Mouse (Mus musculus) thymus, adult 2 months (tissue): ENCODE data around the gene Crebrf. TPM values are rescaled to one million over a fixed set of nuclear protein-coding genes. Genes with fewer than 3 reads are reported as not detected.

Experiments used
- DNase-seq: peaks from one replicate; pipeline ENCODE4 v3.0.0; 2021
- H3K27ac ChIP-seq: fragments of 200-500 bp; 2 replicates; pipeline ENCODE4 v1.5.1; 2012; ENCODE audit warnings: low read length, control low read depth; ENCODE audit not compliant: control insufficient read depth, insufficient read depth
- H3K27me3 ChIP-seq: fragments of 200-500 bp; 2 replicates; pipeline ENCODE4 v1.6.1; 2012; ENCODE audit warnings: mild to moderate bottlenecking, low read length, moderate library complexity, mixed read lengths; ENCODE audit not compliant: control insufficient read depth, insufficient read depth
- H3K36me3 ChIP-seq: fragments of 200-500 bp; 2 replicates; pipeline ENCODE4 v1.6.1; 2012; ENCODE audit warnings: mild to moderate bottlenecking, low read length, moderate library complexity; ENCODE audit not compliant: control insufficient read depth, insufficient read depth
- H3K4me1 ChIP-seq: fragments of 200-500 bp; replicated peaks from 2 replicates; pipeline ENCODE4 v1.6.1; 2012; ENCODE audit warnings: low read length; ENCODE audit not compliant: control insufficient read depth, insufficient read depth
- H3K4me3 ChIP-seq: fragments of 200-500 bp; 2 replicates; pipeline ENCODE4 v1.5.1; 2012; ENCODE audit warnings: mild to moderate bottlenecking, low read length, control low read depth, moderate library complexity; ENCODE audit not compliant: control insufficient read depth, insufficient read depth
- CTCF ChIP-seq: fragments of 200-500 bp; IDR thresholded peaks from 2 replicates; pipeline ENCODE4 v1.5.1; 2012; ENCODE audit warnings: mild to moderate bottlenecking, control low read depth, low read length, moderate library complexity, borderline replicate concordance; ENCODE audit not compliant: control insufficient read depth, poor library complexity, insufficient read depth; ENCODE audit errors: extremely low read depth
- POLR2A ChIP-seq: fragments of 200-500 bp; IDR thresholded peaks from 2 replicates; pipeline ENCODE4 v1.6.1; 2012; ENCODE audit warnings: mild to moderate bottlenecking, low read length, control low read depth, moderate library complexity; ENCODE audit not compliant: control insufficient read depth, poor library complexity, insufficient read depth; ENCODE audit errors: extremely low read depth
- WGBS: fragments of 180-500 bp; shearing (Covaris S2); methylation state at CpG from one replicate; pipeline ENCODE4 v1.1.7; 2018; 5-methylcytosine and 5-hydroxymethylcytosine counted together
- polyA plus RNA-seq: library from polyadenylated mRNA; depleted of rRNA; stranded (reverse); fragments of >200 nt; gene quantifications from 2 replicates; pipeline ENCODE4 v1.2.3, GENCODE M21; 2012; rRNA removed

The Crebrf gene
- polyA plus RNA-seq, 1 experiment = 8.0 TPM

DNA sequence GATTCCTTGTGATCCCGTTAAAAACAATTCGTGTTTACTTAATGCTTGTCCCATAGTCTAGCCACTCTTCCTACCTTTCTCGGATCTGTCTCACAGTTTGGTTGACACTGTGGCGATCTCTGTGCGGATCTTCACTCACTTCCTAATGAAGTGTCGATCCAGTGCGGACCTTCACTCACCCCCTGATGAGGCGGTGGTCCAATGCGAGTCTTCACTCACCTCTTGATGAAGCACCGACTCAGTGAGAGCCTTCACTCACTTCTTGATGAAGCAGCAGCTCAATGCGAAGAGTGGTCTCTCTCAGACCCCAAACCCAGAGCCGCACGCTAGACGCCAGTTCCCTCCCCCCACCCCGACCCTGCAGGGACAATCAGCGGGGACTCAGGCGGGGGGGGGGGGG, 110.7 kb downstream of the Crebrf start:
- 74% methylated on average over 17 of the region's 17 CpGs for WGBS
- Histone ChIP-seq H3K4me3 (no peak overlapping the region), H3K4me1 (no peaks in the 10 kb centered on the region), H3K27me3 (peaks cover 3% of the 10 kb centered on the region; the same call in 1 of the 2 replicates), H3K27ac (no peak overlapping the region), H3K36me3 (no peaks in the 10 kb centered on the region)
- no peak for TF ChIP-seq CTCF
- no peak for TF ChIP-seq POLR2A
- DNase-seq = no peak

Other genes starting within 250 kb of the Crebrf start
- 80.2 and 86.3 TPM in 2 replicates for gene Ergic1, start 154.2 kb upstream of the Crebrf start, polyA plus RNA-seq
- 53.8 and 59.3 TPM in 2 replicates for gene Dusp1, start 153.5 kb upstream of the Crebrf start, polyA plus RNA-seq
- gene Atp6v0e, start 52.4 kb upstream of the Crebrf start, polyA plus RNA-seq = 279 and 354 TPM in 2 replicates
- 23.1 and 24.5 TPM in 2 replicates for gene Bnip1, start 65.4 kb downstream of the Crebrf start, polyA plus RNA-seq
- gene Nkx2-5, start 129.4 kb downstream of the Crebrf start, polyA plus RNA-seq = 0.51 and 11.4 TPM in 2 replicates
- gene Kifc5b, start 201.4 kb downstream of the Crebrf start, polyA plus RNA-seq = 26.0 and 30.1 TPM in 2 replicates
- gene Phf1, start 217.4 kb downstream of the Crebrf start, polyA plus RNA-seq = 125 and 132 TPM in 2 replicates
- 235 and 251 TPM in 2 replicates for gene Cuta, start 223.9 kb downstream of the Crebrf start, polyA plus RNA-seq
- 7.6 and 7.7 TPM in 2 replicates for gene Syngap1, start 225.6 kb downstream of the Crebrf start, polyA plus RNA-seq